Mouse (Mus musculus) activated CD4-positive, CD25-positive, alpha-beta regulatory T cell, adult 4 months (primary cell): ENCODE data around the gene Ube2j1. TPM values are rescaled to one million over a fixed set of nuclear protein-coding genes. Genes with fewer than 3 reads are reported as not detected.
A peak's percentile ranks its signal among the peaks of the same experiment; 100 is the strongest.

Experiments
- ATAC-seq: one replicate; pipeline ENCODE4 v1.8.0; 2017
- polyA plus RNA-seq, 2 experiments: library from polyadenylated mRNA; unstranded; fragments of 100-300 nt; shearing (Covaris generic); gene quantifications; one replicate each; pipeline ENCODE4 v1.2.1; 2017

The Ube2j1 gene
- polyA plus RNA-seq, 2 experiments from 2014 or later, result 41.9 to 42.7 TPM

- peak; percentile 97 for ATAC-seq
Measured at GRCm38 (mm10) chr4:33072526-33073161, 41.4 kb downstream of the Ube2j1 start.

DNA sequence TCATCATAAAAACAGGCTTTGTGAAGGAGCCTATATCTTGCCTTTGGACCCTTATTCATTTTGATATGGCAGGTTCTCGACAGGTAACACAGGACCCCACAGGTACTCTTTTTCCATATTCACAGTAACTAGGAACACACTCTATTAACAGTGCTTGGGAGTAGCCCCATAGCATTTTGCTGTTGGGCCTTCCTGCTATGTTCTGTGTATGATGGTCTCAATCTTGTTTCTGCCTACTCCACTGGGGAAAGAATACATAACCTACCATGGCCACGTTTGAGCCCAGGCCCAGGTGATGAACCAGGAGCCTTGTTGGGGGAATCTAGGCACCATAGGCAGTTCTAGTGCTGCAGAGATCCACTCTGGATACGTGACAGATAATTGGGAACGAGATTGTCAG is 43.2 kb downstream of the Ube2j1 start:
- no peak for ATAC-seq

- ATAC-seq, result no peak
Measured at GRCm38 (mm10) chr4:33074851-33075250, 43.6 kb downstream of the Ube2j1 start.

GRCm38 (mm10) chr4:33075776-33076524 is 44.7 kb downstream of the Ube2j1 start:
- no peak for ATAC-seq

DNA sequence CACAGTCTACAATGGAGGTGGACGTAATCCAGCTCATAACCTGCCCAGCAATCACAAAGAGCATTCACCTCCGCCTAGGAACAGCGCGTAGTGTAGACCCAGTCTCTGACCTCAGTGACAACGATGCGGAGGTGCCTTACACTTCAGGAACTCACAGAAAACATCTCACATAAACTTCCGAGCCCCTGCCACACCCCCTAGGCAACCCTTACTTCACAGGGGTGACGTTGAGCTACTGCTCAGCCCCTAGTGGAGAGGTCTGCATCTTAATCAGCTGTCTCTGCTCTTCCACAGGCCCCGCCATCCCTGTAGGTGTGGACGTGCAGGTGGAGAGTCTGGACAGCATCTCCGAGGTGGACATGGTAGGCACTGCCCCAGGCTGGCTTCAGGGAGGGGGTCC is 45.9 kb downstream of the Ube2j1 start:
- ATAC-seq, result peak; percentile 22

GRCm38 (mm10) chr4:33077724-33078123 is 46.5 kb downstream of the Ube2j1 start:
- ATAC-seq, result peak; percentile 44

DNA sequence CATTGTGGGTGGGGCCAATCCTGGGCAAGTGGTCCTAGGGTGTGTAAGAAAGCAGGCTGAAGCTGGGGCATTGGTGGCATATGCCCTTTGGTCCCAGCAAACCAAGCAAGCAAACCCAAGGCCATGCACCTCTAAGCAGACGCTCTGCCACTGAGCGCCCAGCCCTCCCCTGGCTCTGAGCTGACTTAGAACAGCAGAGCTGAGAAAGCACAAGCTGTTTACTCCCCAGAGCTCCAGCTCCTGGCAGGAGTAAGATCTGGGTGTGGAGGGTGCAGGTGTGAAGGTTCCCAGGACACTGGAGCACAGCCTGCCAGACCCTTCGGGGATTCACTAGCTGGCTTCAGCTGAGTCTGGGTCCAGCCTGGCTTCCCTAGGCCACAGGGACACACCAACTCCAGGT is 47.3 kb downstream of the Ube2j1 start:
- no peak for ATAC-seq

GRCm38 (mm10) chr4:33099118-33099694 is 68.0 kb downstream of the Ube2j1 start:
- ATAC-seq, result no peak

Other genes starting within 250 kb of the Ube2j1 start
- gene Lyrm2, start 231.2 kb upstream of the Ube2j1 start, polyA plus RNA-seq, result 10 to 100 TPM; 73.5 to 78.9 TPM
- gene Ankrd6, start 80.6 kb upstream of the Ube2j1 start, polyA plus RNA-seq, result 1 to 10 TPM in 1 of 2 experiments, under 1 TPM in 1; 0.99 to 1.4 TPM
- gene Rragd, start 48.4 kb upstream of the Ube2j1 start, polyA plus RNA-seq, result 1 to 10 TPM; 4.2 to 4.3 TPM
- 10 to 100 TPM; 10.1 to 10.4 TPM for gene Gabrr2, start 31.6 kb downstream of the Ube2j1 start, polyA plus RNA-seq
- gene Gabrr1, start 101.1 kb downstream of the Ube2j1 start, polyA plus RNA-seq, result not detected
- not detected for gene Pm20d2, start 158.3 kb downstream of the Ube2j1 start, polyA plus RNA-seq
- gene Srsf12, start 177.6 kb downstream of the Ube2j1 start, polyA plus RNA-seq, result 1 to 10 TPM; 2.1 to 3.9 TPM